Mouse (Mus musculus): ENCODE results near the gene Gm20696.

GRCm38 (mm10) chr6:99388741-99389675, 277.6 kb downstream of the Gm20696 start:
- TF ChIP-seq CTCF (IDR thresholded peaks at IDR 0.05; ENCODE audit: control insufficient read depth, insufficient read depth, low read length): no peak
- no peak for TF ChIP-seq POLR2A (IDR thresholded peaks at IDR 0.05; ENCODE audit: borderline replicate concordance, control insufficient read depth, low read depth, low read length)
